Mouse (Mus musculus): ENCODE results near the gene Rab11b. TPM values are rescaled to one million over a fixed set of nuclear protein-coding genes. Genes with fewer than 3 reads are reported as not detected.

Rab11b gene
- polyA plus RNA-seq (2015; fragmentation: Nextera tagmentation; extraction: Ambion mirVana): 452 and 485 TPM in 2 replicates

DNA sequence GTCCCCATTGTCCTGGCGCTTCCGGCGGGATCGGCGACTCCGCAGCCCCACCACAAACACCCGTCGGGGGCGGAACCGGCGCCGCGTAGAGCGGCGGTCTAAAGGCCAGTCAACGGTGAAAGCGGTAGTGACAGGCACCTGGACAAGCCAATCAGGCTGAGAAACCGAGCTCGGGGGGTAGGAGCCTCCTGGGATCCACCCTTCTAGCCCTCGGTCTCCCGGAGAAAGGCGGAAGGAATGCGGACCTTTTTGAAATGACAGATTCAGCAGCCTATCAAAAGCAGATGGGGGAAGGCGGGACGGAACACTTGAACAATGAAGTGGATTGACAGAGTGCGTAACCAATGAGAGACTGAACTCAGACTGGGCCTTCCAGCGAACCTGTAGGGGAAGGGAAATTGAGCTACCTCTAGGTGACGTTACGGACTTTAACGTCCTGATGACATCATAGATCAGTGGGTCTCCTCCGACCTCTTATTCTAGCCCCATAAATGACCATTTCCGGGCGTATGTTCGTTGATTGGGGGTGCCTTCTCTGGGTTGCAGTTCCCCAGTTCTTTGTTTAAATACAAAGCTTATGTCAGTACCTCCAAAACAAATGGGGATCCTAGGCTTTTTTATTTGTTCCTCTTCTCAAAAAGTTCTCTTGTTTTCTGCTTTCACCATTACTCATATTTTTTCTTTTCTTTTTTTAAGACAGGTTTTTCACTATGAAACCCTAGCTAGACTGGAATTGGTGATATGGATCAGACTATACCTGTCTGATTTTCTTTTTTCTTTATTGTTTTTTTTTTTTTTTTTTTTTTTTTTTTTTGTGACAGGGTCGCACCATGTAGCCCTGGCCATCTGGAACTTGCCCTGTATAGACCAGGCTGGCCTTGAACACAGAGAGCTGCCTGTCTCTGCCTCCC, at the start of gene Rab11b:
Rab11b (minus strand) TSS at position 276 of the 911 bp plus-strand sequence.
- ATAC-seq (replicated peaks): peak; percentile 99
- no peaks in the 10 kb centered on the region for H3K27me3 ChIP-seq
- H3K27ac ChIP-seq (replicated peaks): peak within 1 kb of the TSS; percentile 100
- peak within 1 kb of the TSS; percentile 100 for H3K9ac ChIP-seq (replicated peaks)
- H3K9me3 ChIP-seq: no peaks in the 10 kb centered on the region
- H3K4me3 ChIP-seq: peak within 1 kb of the TSS; percentile 96
- peaks cover 41% of the 10 kb centered on the region for H3K4me1 ChIP-seq
- no peaks in the 10 kb centered on the region for H3K36me3 ChIP-seq
- WGBS: 3% methylated on average over 35 of the region's 35 CpGs
- H3K4me2 ChIP-seq (replicated peaks): peak within 1 kb of the TSS; percentile 71

GRCm38 (mm10) chr17:33808192-33808591, 47.9 kb upstream of the Rab11b start:
- H3K27ac ChIP-seq (replicated peaks): no peak overlapping the region
- 35% methylated on average over 10 of the region's 10 CpGs for WGBS
- no peak overlapping the region for H3K4me3 ChIP-seq
- no peaks in the 10 kb centered on the region; the same call in 1 of the 2 replicates for H3K27me3 ChIP-seq
- no peaks in the 10 kb centered on the region for H3K9me3 ChIP-seq
- H3K4me2 ChIP-seq (replicated peaks): no peak overlapping the region
- no peaks in the 10 kb centered on the region for H3K36me3 ChIP-seq
- H3K4me1 ChIP-seq: peaks cover 5% of the 10 kb centered on the region; the same call in 1 of the 2 replicates
- ATAC-seq (replicated peaks): no peak
- H3K9ac ChIP-seq (replicated peaks): no peak overlapping the region

DNA sequence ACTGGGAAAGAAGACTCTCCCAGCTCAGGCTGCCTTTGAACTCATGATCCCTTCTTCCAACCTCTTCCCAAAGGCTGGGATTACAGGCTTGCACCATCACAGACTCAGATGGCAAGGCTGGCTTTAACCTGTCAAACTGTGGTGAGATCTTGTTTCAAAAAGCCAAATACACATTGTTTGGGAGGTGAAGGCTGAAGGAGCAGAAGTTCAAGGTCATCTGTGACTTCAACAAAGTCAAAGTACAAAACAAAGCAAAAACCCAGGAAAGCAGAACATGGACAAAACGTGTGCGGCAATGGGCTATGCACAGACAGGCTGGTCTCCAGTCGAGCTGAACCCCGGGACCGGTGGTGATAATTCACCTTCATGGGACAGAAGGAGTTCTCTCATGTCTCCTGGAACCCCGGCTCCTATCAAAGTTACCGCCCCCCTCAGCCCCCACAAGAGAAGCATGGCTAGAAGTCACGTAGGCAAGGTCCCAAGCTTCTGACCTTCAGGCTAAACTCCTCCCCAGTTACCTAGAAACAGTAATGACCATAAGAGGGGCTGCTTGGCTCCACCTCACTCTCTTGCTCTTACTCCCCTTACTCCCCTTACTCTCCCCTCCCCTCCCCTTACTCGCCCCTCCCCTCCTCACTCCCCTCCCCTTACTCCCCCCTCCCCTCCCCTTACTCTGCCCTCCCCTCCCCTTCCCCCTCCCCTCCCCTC, 47.0 kb upstream of the Rab11b start:
- WGBS: 65% methylated on average over 8 of the region's 9 CpGs

DNA sequence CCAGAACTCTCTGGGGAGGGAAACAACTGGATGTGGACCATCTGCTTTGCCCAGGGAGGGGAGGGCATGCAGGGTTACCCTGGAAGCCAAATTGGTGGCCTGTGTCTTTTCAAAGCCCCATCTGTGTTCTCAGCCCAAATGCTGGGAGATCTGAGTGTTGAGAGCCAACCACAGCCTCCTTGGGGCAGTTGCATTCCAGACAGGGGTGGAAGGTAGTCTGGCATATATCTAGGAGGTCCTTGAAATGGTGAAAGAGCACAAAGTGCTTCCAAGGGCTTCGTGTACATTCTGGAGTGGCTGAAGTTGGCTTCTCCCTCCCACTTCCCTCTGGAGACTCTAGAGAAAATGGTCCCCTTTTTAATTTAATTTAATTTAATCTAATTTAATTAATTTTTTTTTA, 44.4 kb upstream of the Rab11b start:
- Histone ChIP-seq H3K36me3 (no peaks in the 10 kb centered on the region), H3K9me3 (no peaks in the 10 kb centered on the region), H3K27ac (replicated peaks) (no peak overlapping the region), H3K4me1 (no peaks in the 10 kb centered on the region), H3K4me3 (no peak overlapping the region), H3K9ac (replicated peaks) (no peak overlapping the region), H3K4me2 (replicated peaks) (no peak overlapping the region), H3K27me3 (no peaks in the 10 kb centered on the region; the same call in 1 of the 2 replicates)
- no peak for ATAC-seq (replicated peaks)
- WGBS: 59% methylated on average over 1 of the region's 1 CpGs

More for the DNA sequence above, 47.0 kb upstream of the Rab11b start:
- H3K4me3 ChIP-seq: no peak overlapping the region
- no peak overlapping the region for H3K27ac ChIP-seq (replicated peaks)
- H3K4me1 ChIP-seq: peaks cover 5% of the 10 kb centered on the region; the same call in 1 of the 2 replicates
- no peaks in the 10 kb centered on the region for H3K9me3 ChIP-seq
- H3K36me3 ChIP-seq: no peaks in the 10 kb centered on the region
- H3K4me2 ChIP-seq (replicated peaks): no peak overlapping the region
- no peak for ATAC-seq (replicated peaks)
- H3K9ac ChIP-seq (replicated peaks): no peak overlapping the region
- H3K27me3 ChIP-seq: no peaks in the 10 kb centered on the region; the same call in 1 of the 2 replicates

DNA sequence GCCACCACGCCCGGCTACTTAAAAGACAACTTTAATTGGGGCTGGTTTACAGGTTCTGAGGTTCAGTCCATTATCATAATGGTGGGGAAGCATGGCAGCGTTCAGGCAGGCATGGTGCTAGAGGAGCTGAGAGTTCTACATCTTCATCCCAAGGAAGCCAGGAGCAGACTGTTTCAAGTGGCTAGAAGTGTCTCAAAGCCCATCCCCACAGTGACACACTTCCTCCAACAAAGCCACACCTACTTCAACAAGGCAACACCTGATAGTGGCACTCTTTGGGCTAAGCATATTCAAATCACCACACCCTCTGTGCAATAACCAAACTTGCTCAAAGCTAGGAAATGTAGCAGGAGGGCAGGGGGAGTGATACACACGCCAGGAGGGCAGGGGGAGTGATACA, 43.9 kb upstream of the Rab11b start:
- no peak overlapping the region for H3K9ac ChIP-seq (replicated peaks)
- no peak overlapping the region for H3K27ac ChIP-seq (replicated peaks)
- no peaks in the 10 kb centered on the region for H3K36me3 ChIP-seq
- H3K4me1 ChIP-seq: no peaks in the 10 kb centered on the region
- no peak for ATAC-seq (replicated peaks)
- H3K9me3 ChIP-seq: no peaks in the 10 kb centered on the region
- H3K4me3 ChIP-seq: no peak overlapping the region
- WGBS: 63% methylated on average over 4 of the region's 4 CpGs
- H3K4me2 ChIP-seq (replicated peaks): no peak overlapping the region
- H3K27me3 ChIP-seq: no peaks in the 10 kb centered on the region; the same call in 1 of the 2 replicates

DNA sequence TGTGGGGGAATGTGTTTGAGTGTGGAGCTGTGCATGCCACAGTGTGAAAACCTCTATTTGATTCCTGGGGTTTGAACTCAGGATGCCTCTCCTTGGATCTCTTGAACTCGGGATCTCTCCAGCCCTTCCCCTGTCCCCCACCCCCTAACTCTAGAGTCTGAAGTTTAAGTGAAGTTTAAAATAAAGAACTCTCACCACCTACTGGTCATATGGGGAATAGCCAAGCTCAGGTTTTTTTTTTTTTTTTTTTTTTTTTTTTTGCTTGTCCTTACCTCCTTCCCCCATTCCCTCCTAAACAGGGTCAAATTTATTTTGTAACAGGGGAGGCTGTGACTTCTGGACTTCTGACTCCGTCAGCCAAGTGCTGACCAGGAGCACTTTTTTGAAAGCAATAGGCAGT, 41.9 kb upstream of the Rab11b start:
- Histone ChIP-seq H3K27me3 (no peaks in the 10 kb centered on the region), H3K27ac (replicated peaks) (no peak overlapping the region), H3K4me2 (replicated peaks) (no peak overlapping the region), H3K9me3 (no peaks in the 10 kb centered on the region), H3K9ac (replicated peaks) (no peak overlapping the region), H3K4me3 (no peak overlapping the region), H3K36me3 (no peaks in the 10 kb centered on the region), H3K4me1 (no peaks in the 10 kb centered on the region)
- WGBS: 9% methylated on average over 2 of the region's 2 CpGs
- ATAC-seq (replicated peaks): no peak

- Histone ChIP-seq H3K4me1 (no peaks in the 10 kb centered on the region), H3K9me3 (no peaks in the 10 kb centered on the region), H3K27ac (replicated peaks) (no peak overlapping the region), H3K36me3 (no peaks in the 10 kb centered on the region), H3K27me3 (no peaks in the 10 kb centered on the region), H3K4me2 (replicated peaks) (no peak overlapping the region), H3K9ac (replicated peaks) (no peak overlapping the region), H3K4me3 (no peak overlapping the region)
- ATAC-seq (replicated peaks): no peak
- 73% methylated on average over 1 of the region's 1 CpGs for WGBS
These were observed 38.9 kb upstream of the Rab11b start for GRCm38 (mm10) chr17:33799277-33799676.

DNA sequence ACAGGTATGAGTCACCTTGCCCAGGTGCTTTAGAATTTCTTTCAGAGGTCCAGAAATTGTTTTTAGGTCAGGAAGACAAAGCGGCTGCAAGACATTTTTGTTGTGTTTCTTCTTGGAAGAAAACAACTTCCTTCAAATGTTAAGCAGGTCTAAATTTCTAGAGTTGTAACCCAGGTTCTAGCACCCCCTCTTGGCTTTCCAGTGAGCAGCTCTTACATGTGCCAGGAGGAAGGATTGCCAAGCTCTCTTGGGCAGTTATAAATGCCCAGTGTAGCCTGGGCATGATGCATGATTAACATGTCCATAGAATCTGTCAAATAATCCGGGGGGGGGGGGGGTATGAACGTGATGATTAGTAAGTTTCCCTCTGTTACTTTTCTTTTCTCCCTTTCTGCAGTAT, 38.0 kb upstream of the Rab11b start:
- Histone ChIP-seq H3K9ac (replicated peaks) (no peak overlapping the region), H3K36me3 (no peaks in the 10 kb centered on the region), H3K9me3 (no peaks in the 10 kb centered on the region), H3K4me2 (replicated peaks) (no peak overlapping the region), H3K27ac (replicated peaks) (no peak overlapping the region), H3K27me3 (no peaks in the 10 kb centered on the region), H3K4me1 (no peaks in the 10 kb centered on the region), H3K4me3 (no peak overlapping the region)
- ATAC-seq (replicated peaks): no peak
- WGBS: 40% methylated on average over 3 of the region's 3 CpGs

DNA sequence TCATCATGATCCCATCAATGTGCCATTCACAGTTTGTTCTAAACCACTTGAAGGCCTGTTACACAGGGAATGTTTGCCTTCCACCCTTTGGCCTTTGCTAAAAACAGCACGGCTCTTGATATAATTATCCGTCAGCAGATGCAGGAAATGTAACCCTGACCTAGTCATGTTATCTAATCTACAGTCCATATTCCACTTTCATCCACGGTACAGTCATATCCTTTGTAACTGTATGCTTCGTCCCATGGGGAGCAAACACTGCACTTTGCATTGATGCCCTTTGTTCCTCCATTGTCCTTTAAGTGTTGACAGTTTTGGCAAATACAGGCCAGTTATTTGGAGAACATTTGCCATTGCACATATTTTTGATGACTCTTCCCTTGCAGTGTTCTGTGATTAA, 28.4 kb upstream of the Rab11b start:
- Histone ChIP-seq H3K27ac (replicated peaks) (no peak overlapping the region), H3K27me3 (no peaks in the 10 kb centered on the region), H3K4me2 (replicated peaks) (no peak overlapping the region), H3K9me3 (no peaks in the 10 kb centered on the region), H3K4me3 (no peak overlapping the region), H3K36me3 (no peaks in the 10 kb centered on the region), H3K4me1 (no peaks in the 10 kb centered on the region), H3K9ac (replicated peaks) (no peak overlapping the region)
- WGBS: 88% methylated on average over 4 of the region's 4 CpGs
- no peak for ATAC-seq (replicated peaks)

- Histone ChIP-seq H3K9me3 (no peaks in the 10 kb centered on the region), H3K4me1 (peaks cover 8% of the 10 kb centered on the region; the same call in 1 of the 2 replicates), H3K27ac (replicated peaks) (no peak overlapping the region), H3K36me3 (no peaks in the 10 kb centered on the region), H3K4me2 (replicated peaks) (no peak overlapping the region), H3K27me3 (no peaks in the 10 kb centered on the region), H3K4me3 (no peak overlapping the region), H3K9ac (replicated peaks) (no peak overlapping the region)
- WGBS: 84% methylated on average over 18 of the region's 18 CpGs
- ATAC-seq (replicated peaks): no peak
These were observed 26.0 kb upstream of the Rab11b start for GRCm38 (mm10) chr17:33786375-33786774.

DNA sequence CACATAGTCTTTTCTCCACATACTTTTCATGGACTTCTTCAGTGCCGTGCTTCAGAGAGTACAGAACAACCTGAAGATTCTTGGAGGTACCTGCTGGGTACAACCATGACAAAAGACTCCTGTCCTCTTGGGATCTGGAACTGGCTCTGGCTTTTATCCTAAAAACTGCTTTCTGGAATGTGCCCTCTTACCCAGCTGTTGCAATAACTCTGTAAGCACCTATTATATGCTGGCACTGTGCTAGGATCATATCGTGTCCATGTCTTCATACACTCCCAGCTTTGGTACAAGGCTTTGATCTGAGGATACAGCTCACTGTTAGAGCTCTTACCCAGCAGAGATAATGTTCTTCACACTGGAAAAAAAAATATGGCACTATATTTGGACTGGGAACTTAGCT, 24.6 kb upstream of the Rab11b start:
- H3K27me3 ChIP-seq: no peaks in the 10 kb centered on the region
- no peak overlapping the region for H3K27ac ChIP-seq (replicated peaks)
- H3K4me3 ChIP-seq: no peak overlapping the region
- 92% methylated on average over 2 of the region's 2 CpGs for WGBS
- no peaks in the 10 kb centered on the region for H3K36me3 ChIP-seq
- H3K4me2 ChIP-seq (replicated peaks): no peak overlapping the region
- H3K9me3 ChIP-seq: no peaks in the 10 kb centered on the region
- no peak for ATAC-seq (replicated peaks)
- H3K4me1 ChIP-seq: peaks cover 22% of the 10 kb centered on the region
- no peak overlapping the region for H3K9ac ChIP-seq (replicated peaks)

- H3K27ac ChIP-seq (replicated peaks): no peak overlapping the region
- ATAC-seq (replicated peaks): no peak
- peaks cover 34% of the 10 kb centered on the region for H3K4me1 ChIP-seq
- H3K4me3 ChIP-seq: no peak overlapping the region
- no peaks in the 10 kb centered on the region for H3K9me3 ChIP-seq
- H3K4me2 ChIP-seq (replicated peaks): no peak overlapping the region
- H3K27me3 ChIP-seq: no peaks in the 10 kb centered on the region
- H3K9ac ChIP-seq (replicated peaks): no peak overlapping the region
- H3K36me3 ChIP-seq: no peaks in the 10 kb centered on the region
These were observed 23.1 kb upstream of the Rab11b start for GRCm38 (mm10) chr17:33783408-33783807.

All from forebrain, embryonic 15.5 days (tissue).